Mouse (Mus musculus) liver, embryonic 15.5 days (tissue): ENCODE results near the gene Dapl1. TPM values are rescaled to one million over a fixed set of nuclear protein-coding genes. Genes with fewer than 3 reads are reported as not detected.

Experiments
- polyA plus RNA-seq: library from polyadenylated mRNA; unstranded; fragments of >200 nt; fragmentation: Nextera tagmentation; extraction: Ambion mirVana; gene quantifications from 2 replicates; pipeline ENCODE4 v1.2.1, GENCODE M21; 2015

The Dapl1 gene
- polyA plus RNA-seq, 1 experiment from 2014 or later, result not detected

Other genes with a start within 250 kb of the Dapl1 start
- gene Tanc1, start 127.4 kb downstream of the Dapl1 start, polyA plus RNA-seq, result 2.4 and 3.2 TPM in 2 replicates